Mouse (Mus musculus) midbrain, embryonic 14.5 days (tissue): ENCODE results near the gene Yrdc. TPM values are rescaled to one million over a fixed set of nuclear protein-coding genes. Genes with fewer than 3 reads are reported as not detected.

Experiments
- ATAC-seq: fragments of 200-750 bp; cut with Nextera tagmentation; 2 replicates; pipeline ENCODE4 v1.8.0; 2017; ENCODE audit warnings: moderate number of reproducible peaks, moderate library complexity; ENCODE audit not compliant: low FRiP score, low TSS enrichment
- DNase-seq: peaks from one replicate; pipeline ENCODE4 v3.0.0-alpha.2; 2015
- H3K27ac ChIP-seq: fragments of 300-500 bp; sonication (generic); replicated peaks from 2 replicates; pipeline ENCODE4 v1.5.1; 2014; ENCODE audit warnings: mild to moderate bottlenecking, low read depth, low read length, moderate library complexity
- H3K27me3 ChIP-seq: fragments of 300-500 bp; sonication (generic); 2 replicates; pipeline ENCODE4 v1.6.1; 2014; ENCODE audit warnings: low read length, control low read depth, mixed read lengths; ENCODE audit not compliant: control insufficient read depth, insufficient read depth
- H3K36me3 ChIP-seq: fragments of 300-500 bp; sonication (generic); 2 replicates; pipeline ENCODE4 v1.6.1; 2014; ENCODE audit warnings: low read length, control low read depth; ENCODE audit not compliant: control insufficient read depth, insufficient read depth
- H3K4me1 ChIP-seq: fragments of 300-500 bp; sonication (generic); 2 replicates; pipeline ENCODE4 v1.6.1; 2014; ENCODE audit warnings: mild to moderate bottlenecking, antibody characterized with exemption, low read length, control low read depth; ENCODE audit not compliant: control insufficient read depth, insufficient read depth
- H3K4me2 ChIP-seq: fragments of 300-500 bp; sonication (generic); 2 replicates; pipeline ENCODE4 v1.6.1; 2014; ENCODE audit warnings: mild to moderate bottlenecking, low read length, moderate library complexity
- H3K4me3 ChIP-seq: fragments of 300-500 bp; sonication (generic); replicated peaks from 2 replicates; pipeline ENCODE4 v1.5.1; 2014; ENCODE audit warnings: low read depth, low read length
- H3K9ac ChIP-seq: fragments of 300-500 bp; sonication (generic); replicated peaks from 2 replicates; pipeline ENCODE4 v1.6.1; 2014; ENCODE audit warnings: mild to moderate bottlenecking, low read length, moderate library complexity
- H3K9me3 ChIP-seq: fragments of 300-500 bp; sonication (generic); 2 replicates; pipeline ENCODE4 v1.6.1; 2016; ENCODE audit warnings: low read length, control low read depth, mixed read lengths; ENCODE audit not compliant: control insufficient read depth
- WGBS: fragments of 180-500 bp; shearing (Covaris S2); extraction: QIAGEN DNeasy Blood & Tissue Kit; methylation state at CpG from one replicate; pipeline ENCODE4 v1.1.7; 2014; 5-methylcytosine and 5-hydroxymethylcytosine counted together
- polyA plus RNA-seq: library from polyadenylated mRNA; unstranded; fragments of >200 nt; fragmentation: Nextera tagmentation; extraction: Ambion mirVana; gene quantifications from 2 replicates; pipeline ENCODE4 v1.2.1, GENCODE M21; 2014

Yrdc gene
- polyA plus RNA-seq, 1 experiment from 2014 or later: 59.1 TPM

DNA sequence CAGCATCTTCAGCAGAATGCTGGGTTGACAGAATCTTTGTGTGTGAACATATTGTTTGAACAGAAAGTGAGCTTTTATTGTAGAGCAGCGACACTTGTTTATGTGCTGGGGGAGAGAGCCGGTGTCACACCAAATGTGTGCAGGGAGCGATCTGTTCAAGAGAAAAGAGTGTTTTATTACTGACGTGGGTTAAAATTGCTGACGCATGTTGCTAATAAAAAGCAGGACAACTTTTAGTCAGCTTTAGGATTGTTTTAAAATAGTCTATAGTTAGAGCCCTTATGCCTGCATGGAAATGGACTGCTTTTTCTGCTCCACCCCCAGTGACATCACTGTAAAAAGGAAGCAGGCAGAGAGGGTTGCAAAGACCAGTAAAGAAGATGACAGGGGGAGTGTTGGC is 40.4 kb downstream of the Yrdc start:
- no peaks in the 10 kb centered on the region for H3K36me3 ChIP-seq
- H3K9me3 ChIP-seq: no peaks in the 10 kb centered on the region
- peaks cover 5% of the 10 kb centered on the region; the same call in 1 of the 2 replicates for H3K4me1 ChIP-seq
- peaks cover 11% of the 10 kb centered on the region for H3K27me3 ChIP-seq
- DNase-seq: no peak
- ATAC-seq: no peak
- no peak overlapping the region for H3K27ac ChIP-seq
- H3K9ac ChIP-seq: no peak overlapping the region
- no peak overlapping the region for H3K4me2 ChIP-seq
- WGBS: 85% methylated on average over 5 of the region's 5 CpGs
- H3K4me3 ChIP-seq: no peak overlapping the region

DNA sequence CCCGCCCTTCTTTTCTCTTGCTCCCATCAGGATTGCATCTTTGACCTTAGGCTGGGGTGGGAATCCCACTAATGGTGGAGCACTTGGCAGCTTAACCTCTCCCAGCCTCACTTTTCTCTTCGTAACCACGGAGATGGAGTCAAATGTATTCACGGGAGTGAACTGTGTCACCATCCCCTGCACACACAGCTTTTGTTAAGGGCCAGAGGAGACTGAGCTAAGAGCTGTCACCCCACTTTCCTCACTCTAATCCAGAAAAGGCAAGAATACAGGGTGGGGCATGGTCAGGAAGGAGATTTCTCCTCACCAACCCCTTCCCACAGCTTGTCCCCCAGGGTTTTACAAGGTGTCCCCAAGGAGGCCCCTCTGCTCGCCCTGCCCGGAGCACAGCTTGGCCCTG is 43.3 kb downstream of the Yrdc start:
- no peak; the same call in 1 of the 2 replicates for ATAC-seq
- Histone ChIP-seq H3K4me1 (peaks cover 15% of the 10 kb centered on the region), H3K27ac (no peak overlapping the region), H3K36me3 (no peaks in the 10 kb centered on the region), H3K4me3 (peak overlapping the region; percentile 45; the same call in 1 of the 2 replicates), H3K4me2 (peak overlapping the region; percentile 78), H3K9ac (no peak overlapping the region), H3K9me3 (no peaks in the 10 kb centered on the region), H3K27me3 (peaks cover 19% of the 10 kb centered on the region)
- WGBS: 18% methylated on average over 6 of the region's 6 CpGs
- no peak for DNase-seq

DNA sequence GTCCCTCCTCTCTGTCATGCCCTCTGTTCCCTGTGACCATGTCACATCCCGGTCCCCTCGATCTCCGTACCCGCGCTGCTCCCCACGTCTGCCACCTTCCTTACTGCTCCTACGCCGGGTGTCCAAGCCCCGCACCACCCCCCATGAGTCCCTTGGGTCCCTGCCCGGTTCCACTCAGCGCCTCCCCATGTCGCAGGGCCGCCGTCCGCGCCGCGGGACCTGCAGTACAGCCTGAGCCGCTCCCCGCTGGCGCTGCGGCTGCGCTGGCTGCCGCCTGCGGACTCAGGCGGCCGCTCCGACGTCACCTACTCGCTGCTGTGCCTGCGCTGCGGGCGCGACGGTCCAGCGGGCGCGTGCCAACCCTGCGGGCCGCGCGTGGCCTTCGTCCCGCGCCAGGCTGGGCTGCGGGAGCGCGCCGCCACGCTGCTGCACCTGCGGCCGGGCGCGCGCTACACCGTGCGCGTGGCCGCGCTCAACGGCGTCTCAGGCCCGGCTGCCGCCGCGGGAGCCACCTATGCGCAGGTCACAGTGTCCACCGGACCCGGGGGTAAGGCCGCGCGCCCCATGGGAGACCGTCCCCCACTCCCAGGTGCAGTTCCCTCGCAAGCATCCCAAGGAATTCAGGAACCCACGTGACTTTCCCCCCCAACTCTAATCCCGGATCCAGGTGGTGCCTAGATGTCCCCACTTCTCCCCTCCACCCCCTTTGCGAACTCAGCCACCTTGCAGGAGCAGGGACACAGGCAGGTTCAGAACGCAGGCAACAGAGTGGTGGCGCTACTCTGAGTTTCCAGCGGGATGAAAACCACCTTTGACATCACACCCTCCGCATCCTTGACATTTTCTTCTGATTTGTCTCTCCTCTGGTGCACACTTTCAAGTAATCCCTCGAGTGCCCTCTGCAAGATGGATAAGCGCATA is 44.3 kb downstream of the Yrdc start:
- WGBS: 1% methylated on average over 83 of the region's 83 CpGs
- peaks cover 19% of the 10 kb centered on the region for H3K27me3 ChIP-seq
- no peaks in the 10 kb centered on the region for H3K9me3 ChIP-seq
- DNase-seq (peak; percentile 86), ATAC-seq (peak; percentile 80)
- H3K27ac ChIP-seq: peak overlapping the region; percentile 13; the same call in 1 of the 2 replicates
- no peaks in the 10 kb centered on the region for H3K36me3 ChIP-seq
- H3K4me1 ChIP-seq: peaks cover 21% of the 10 kb centered on the region
- H3K4me3 ChIP-seq: peak overlapping the region; percentile 45
- peak overlapping the region; percentile 78 for H3K4me2 ChIP-seq
- peak overlapping the region; percentile 68 for H3K9ac ChIP-seq

DNA sequence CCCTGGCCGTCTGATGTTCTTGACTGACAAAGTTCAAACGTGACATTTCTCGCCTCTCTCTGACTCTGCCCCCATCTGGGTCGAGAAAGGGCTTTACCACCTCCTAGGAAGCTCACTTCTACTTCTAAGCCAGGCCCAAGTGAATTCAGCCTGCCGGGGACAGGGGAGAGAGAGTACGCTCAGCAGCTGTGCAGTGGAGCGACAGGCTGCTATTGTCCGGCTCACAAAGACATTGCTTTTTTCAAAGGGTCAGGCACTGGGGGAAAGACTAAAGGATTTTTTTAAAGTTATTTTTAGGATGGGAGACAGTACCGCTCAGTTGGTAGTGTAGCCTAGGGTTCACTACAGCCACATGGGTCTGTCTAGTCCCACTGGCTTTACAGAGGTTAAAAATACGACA is 47.9 kb downstream of the Yrdc start:
- Histone ChIP-seq H3K9me3 (no peaks in the 10 kb centered on the region), H3K27me3 (peaks cover 19% of the 10 kb centered on the region), H3K9ac (no peak overlapping the region; the same call in 1 of the 2 replicates), H3K27ac (0 out of 2 replicates have a peak overlapping the region, but pooled peaks have one; percentile 32), H3K4me3 (no peak overlapping the region), H3K36me3 (no peaks in the 10 kb centered on the region), H3K4me2 (no peak overlapping the region), H3K4me1 (peaks cover 27% of the 10 kb centered on the region)
- peak; percentile 47 for DNase-seq
- 5% methylated on average over 10 of the region's 10 CpGs for WGBS
- ATAC-seq: no peak

DNA sequence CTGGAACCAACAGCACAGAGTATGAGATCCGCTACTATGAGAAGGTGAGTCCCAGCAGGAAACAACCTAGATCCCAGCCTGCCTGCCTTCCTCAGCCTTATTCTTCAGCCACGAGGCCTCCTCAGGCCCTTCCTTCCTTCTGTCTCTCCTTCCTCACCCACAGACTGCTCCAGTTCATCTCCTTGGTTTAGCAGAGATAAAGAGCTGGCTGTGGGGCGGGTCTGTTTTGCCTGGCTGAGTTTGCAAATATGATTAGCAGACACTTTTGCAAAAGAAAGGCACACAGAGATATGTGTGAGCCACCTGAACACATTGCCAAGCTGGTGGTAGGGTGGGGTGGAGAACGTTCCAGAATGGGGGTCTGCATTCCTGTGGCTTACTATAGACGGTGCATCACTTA is 49.4 kb downstream of the Yrdc start:
- no peak overlapping the region for H3K4me3 ChIP-seq
- H3K4me1 ChIP-seq: peaks cover 22% of the 10 kb centered on the region
- no peak overlapping the region for H3K4me2 ChIP-seq
- WGBS: 57% methylated on average over 5 of the region's 5 CpGs
- no peak for ATAC-seq
- H3K27me3 ChIP-seq: peaks cover 13% of the 10 kb centered on the region
- H3K27ac ChIP-seq: no peak overlapping the region
- DNase-seq: no peak
- H3K9me3 ChIP-seq: no peaks in the 10 kb centered on the region
- H3K9ac ChIP-seq: no peak overlapping the region
- H3K36me3 ChIP-seq: no peaks in the 10 kb centered on the region

Other genes starting within 250 kb of the Yrdc start
- gene 3100002H09Rik, start 239.9 kb upstream of the Yrdc start, polyA plus RNA-seq: 0.61 and 0.84 TPM in 2 replicates
- 21.7 and 22.6 TPM in 2 replicates for gene Pou3f1, start 193.9 kb upstream of the Yrdc start, polyA plus RNA-seq
- gene Utp11, start 157.1 kb upstream of the Yrdc start, polyA plus RNA-seq: 37.6 and 38.2 TPM in 2 replicates
- gene Fhl3, start 150.0 kb upstream of the Yrdc start, polyA plus RNA-seq: 0.73 and 1.8 TPM in 2 replicates
- gene Sf3a3, start 135.9 kb upstream of the Yrdc start, polyA plus RNA-seq: 94.9 and 116 TPM in 2 replicates
- gene Inpp5b, start 108.8 kb upstream of the Yrdc start, polyA plus RNA-seq: 16.4 and 26.4 TPM in 2 replicates
- 11.4 and 13.4 TPM in 2 replicates for gene Mtf1, start 48.6 kb upstream of the Yrdc start, polyA plus RNA-seq
- 85.1 and 110 TPM in 2 replicates for gene 1110065P20Rik, start 517 bp downstream of the Yrdc start, polyA plus RNA-seq
- 16.9 and 18.5 TPM in 2 replicates for gene Maneal, start 11.5 kb downstream of the Yrdc start, polyA plus RNA-seq
- 9.6 and 10.7 TPM in 2 replicates for gene Epha10, start 30.2 kb downstream of the Yrdc start, polyA plus RNA-seq
- 4.9 and 5.6 TPM in 2 replicates for gene 9930104L06Rik, start 86.4 kb downstream of the Yrdc start, polyA plus RNA-seq
- gene Cdca8, start 88.6 kb downstream of the Yrdc start, polyA plus RNA-seq: 22.8 and 34.7 TPM in 2 replicates
- 1.7 and 3.2 TPM in 2 replicates for gene Rspo1, start 135.8 kb downstream of the Yrdc start, polyA plus RNA-seq
- gene Gnl2, start 165.9 kb downstream of the Yrdc start, polyA plus RNA-seq: 67.3 and 88.9 TPM in 2 replicates
- 0.92 and 1.0 TPM in 2 replicates for gene Dnali1, start 215.0 kb downstream of the Yrdc start, polyA plus RNA-seq
- 27.7 and 31.2 TPM in 2 replicates for gene Snip1, start 216.0 kb downstream of the Yrdc start, polyA plus RNA-seq
- gene Meaf6, start 234.5 kb downstream of the Yrdc start, polyA plus RNA-seq: 171 and 183 TPM in 2 replicates